Mouse (Mus musculus) liver, postnatal 0 days (tissue): Measurements from ENCODE around the gene Crybb1.

Source experiments
- CTCF ChIP-seq: sonication (generic); IDR thresholded peaks from 2 replicates; pipeline ENCODE4 v1.5.1; 2016; ENCODE audit warnings: antibody characterized with exemption, low read depth
- EP300 ChIP-seq: IDR thresholded peaks from 2 replicates; pipeline ENCODE4 v1.6.1; 2016; ENCODE audit warnings: antibody characterized with exemption, low read depth, mild to moderate bottlenecking

DNA sequence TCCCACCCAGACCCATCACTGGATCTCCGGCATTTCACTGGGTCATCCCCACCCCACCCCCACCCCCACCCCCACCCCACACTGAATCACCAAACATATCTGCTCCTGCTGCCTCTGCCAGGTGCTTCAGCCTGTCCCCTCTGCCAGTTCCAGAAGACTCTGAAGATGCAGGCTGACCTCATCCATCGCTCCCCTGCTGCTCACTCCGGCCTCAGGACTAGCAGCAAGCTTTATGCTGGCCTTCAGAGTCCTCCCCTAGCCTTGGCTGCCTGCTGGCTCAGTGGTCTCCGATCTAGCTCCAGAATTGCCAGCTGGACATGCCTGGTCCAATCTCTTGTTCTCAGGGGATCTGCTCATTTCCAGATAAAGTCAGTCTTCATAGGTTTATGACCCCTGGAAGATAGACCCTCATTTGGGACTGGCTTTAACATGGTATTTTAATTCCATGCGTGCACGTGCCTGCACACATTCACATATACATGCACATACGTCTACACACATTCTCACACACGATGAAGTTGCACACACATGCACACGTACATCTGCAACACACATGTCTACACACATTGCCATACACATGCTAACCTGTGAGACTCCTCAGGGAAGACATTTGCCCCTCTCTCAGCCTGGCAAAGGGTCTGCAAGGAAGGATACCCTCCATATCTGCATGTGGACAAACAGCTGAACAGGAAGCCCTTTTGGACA lies 17.6 kb upstream of the Crybb1 start:
- no peak for TF ChIP-seq EP300
- TF ChIP-seq CTCF, result no peak
